Mouse (Mus musculus) stomach, embryonic 14.5 days (tissue): ENCODE data around the gene Btbd11. TPM values are rescaled to one million over a fixed set of nuclear protein-coding genes. Genes with fewer than 3 reads are reported as not detected.

Experiments
- ATAC-seq: fragments of 200-750 bp; cut with Nextera tagmentation; 2 replicates; pipeline ENCODE4 v1.8.0; 2017; ENCODE audit warnings: low read depth, moderate TSS enrichment; ENCODE audit not compliant: insufficient number of reproducible peaks, insufficient read depth, low FRiP score
- H3K27ac ChIP-seq: fragments of 300-500 bp; sonication (generic); 2 replicates; pipeline ENCODE4 v1.5.1; 2014; ENCODE audit warnings: mild to moderate bottlenecking, low read length, moderate library complexity, mixed read lengths
- H3K27me3 ChIP-seq: fragments of 300-500 bp; sonication (generic); 2 replicates; pipeline ENCODE4 v1.6.1; 2014; ENCODE audit warnings: low read length, control low read depth, mixed read lengths; ENCODE audit not compliant: control insufficient read depth, insufficient read depth
- H3K36me3 ChIP-seq: fragments of 300-500 bp; sonication (generic); 2 replicates; pipeline ENCODE4 v1.6.1; 2014; ENCODE audit warnings: mild to moderate bottlenecking, control low read depth, low read length, moderate library complexity, mixed read lengths; ENCODE audit not compliant: control insufficient read depth, insufficient read depth
- H3K4me1 ChIP-seq: fragments of 300-500 bp; sonication (generic); 2 replicates; pipeline ENCODE4 v1.6.1; 2014; ENCODE audit warnings: low read length, control low read depth, mixed read lengths; ENCODE audit not compliant: control insufficient read depth, insufficient read depth
- H3K4me2 ChIP-seq: fragments of 300-500 bp; sonication (generic); replicated peaks from 2 replicates; pipeline ENCODE4 v1.6.1; 2014; ENCODE audit warnings: low read depth, low read length, control low read depth
- H3K4me3 ChIP-seq: fragments of 300-500 bp; sonication (generic); 2 replicates; pipeline ENCODE4 v1.5.1; 2014; ENCODE audit warnings: low read depth, low read length, control low read depth
- H3K9ac ChIP-seq: fragments of 300-500 bp; sonication (generic); replicated peaks from 2 replicates; pipeline ENCODE4 v1.6.1; 2014; ENCODE audit warnings: low read depth, mild to moderate bottlenecking, control low read depth, low read length, moderate library complexity, mixed read lengths
- H3K9me3 ChIP-seq: fragments of 300-500 bp; sonication (generic); 2 replicates; pipeline ENCODE4 v1.6.1; 2016; ENCODE audit warnings: low read depth, low read length, control low read depth; ENCODE audit not compliant: control insufficient read depth
- WGBS: fragments of 180-500 bp; shearing (Covaris S2); extraction: QIAGEN DNeasy Blood & Tissue Kit; methylation state at CpG from one replicate; pipeline ENCODE4 v1.1.7; 2014; 5-methylcytosine and 5-hydroxymethylcytosine counted together
- polyA plus RNA-seq: library from polyadenylated mRNA; unstranded; fragments of >200 nt; fragmentation: Nextera tagmentation; extraction: Ambion mirVana; gene quantifications from 2 replicates; pipeline ENCODE4 v1.2.1, GENCODE M21; 2014

The Btbd11 gene
- polyA plus RNA-seq, 1 experiment from 2014 or later, result 2.4 TPM

GRCm38 (mm10) chr10:85496981-85497380 is 110.4 kb downstream of the Btbd11 start:
- Histone ChIP-seq H3K36me3 (no peaks in the 10 kb centered on the region), H3K9me3 (no peaks in the 10 kb centered on the region), H3K4me3 (no peak overlapping the region), H3K27ac (no peak overlapping the region), H3K4me1 (no peaks in the 10 kb centered on the region), H3K4me2 (no peak overlapping the region), H3K9ac (no peak overlapping the region), H3K27me3 (no peaks in the 10 kb centered on the region)
- ATAC-seq, result no peak
- 36% methylated on average over 2 of the region's 2 CpGs for WGBS

GRCm38 (mm10) chr10:85497931-85498330 is 111.3 kb downstream of the Btbd11 start:
- H3K9ac ChIP-seq, result no peak overlapping the region
- H3K4me1 ChIP-seq, result no peaks in the 10 kb centered on the region
- no peak for ATAC-seq
- WGBS, result 48% methylated on average over 5 of the region's 5 CpGs
- no peak overlapping the region for H3K27ac ChIP-seq
- H3K4me3 ChIP-seq, result no peak overlapping the region
- H3K9me3 ChIP-seq, result no peaks in the 10 kb centered on the region
- H3K27me3 ChIP-seq, result no peaks in the 10 kb centered on the region
- no peaks in the 10 kb centered on the region for H3K36me3 ChIP-seq
- H3K4me2 ChIP-seq, result no peak overlapping the region

GRCm38 (mm10) chr10:85500573-85501155 is 114.0 kb downstream of the Btbd11 start:
- H3K4me3 ChIP-seq, result no peak overlapping the region
- no peaks in the 10 kb centered on the region for H3K36me3 ChIP-seq
- no peaks in the 10 kb centered on the region for H3K27me3 ChIP-seq
- H3K9ac ChIP-seq, result no peak overlapping the region
- 76% methylated on average over 9 of the region's 9 CpGs for WGBS
- no peak for ATAC-seq
- no peak overlapping the region for H3K4me2 ChIP-seq
- no peaks in the 10 kb centered on the region for H3K9me3 ChIP-seq
- no peaks in the 10 kb centered on the region for H3K4me1 ChIP-seq
- H3K27ac ChIP-seq, result no peak overlapping the region

GRCm38 (mm10) chr10:85501966-85502566 is 115.5 kb downstream of the Btbd11 start:
- no peaks in the 10 kb centered on the region for H3K9me3 ChIP-seq
- whole genome bisulfite sequencing, result 62% methylated on average over 5 of the region's 5 CpGs
- H3K27ac ChIP-seq, result no peak overlapping the region
- H3K4me2 ChIP-seq, result no peak overlapping the region
- no peaks in the 10 kb centered on the region for H3K36me3 ChIP-seq
- H3K4me1 ChIP-seq, result no peaks in the 10 kb centered on the region
- no peak for ATAC-seq
- H3K9ac ChIP-seq, result no peak overlapping the region
- H3K27me3 ChIP-seq, result no peaks in the 10 kb centered on the region
- no peak overlapping the region for H3K4me3 ChIP-seq

- H3K27me3 ChIP-seq, result no peaks in the 10 kb centered on the region
- 80% methylated on average over 9 of the region's 9 CpGs for WGBS
- no peak overlapping the region for H3K4me2 ChIP-seq
- no peaks in the 10 kb centered on the region for H3K36me3 ChIP-seq
- ATAC-seq, result no peak
- H3K4me1 ChIP-seq, result no peaks in the 10 kb centered on the region
- no peaks in the 10 kb centered on the region for H3K9me3 ChIP-seq
- H3K4me3 ChIP-seq, result no peak overlapping the region
- no peak overlapping the region for H3K9ac ChIP-seq
- no peak overlapping the region for H3K27ac ChIP-seq
Measured at GRCm38 (mm10) chr10:85502656-85503055, 116.0 kb downstream of the Btbd11 start.

DNA sequence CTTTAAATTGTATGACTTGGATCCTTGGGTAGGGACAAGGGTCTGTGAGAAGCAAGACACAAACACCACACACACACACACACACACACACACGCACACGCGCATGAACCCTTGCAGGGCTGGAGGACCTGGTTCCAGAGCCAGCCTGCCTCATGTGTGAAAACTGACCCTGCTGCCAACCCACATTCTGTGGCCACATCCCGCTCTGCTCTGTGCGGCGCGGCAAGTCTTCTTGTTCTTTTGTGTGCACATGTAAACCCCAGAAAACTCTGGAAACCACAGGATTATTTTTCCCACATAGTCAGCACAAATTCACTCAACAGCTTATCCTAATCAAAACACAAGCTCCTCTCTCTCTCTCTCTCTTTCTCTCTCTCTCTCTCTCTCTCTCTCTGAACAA is 116.8 kb downstream of the Btbd11 start:
- Histone ChIP-seq H3K9me3 (no peaks in the 10 kb centered on the region), H3K4me3 (no peak overlapping the region), H3K27me3 (no peaks in the 10 kb centered on the region), H3K4me1 (no peaks in the 10 kb centered on the region), H3K9ac (no peak overlapping the region), H3K36me3 (no peaks in the 10 kb centered on the region), H3K27ac (no peak overlapping the region), H3K4me2 (no peak overlapping the region)
- no peak for ATAC-seq
- WGBS, result 83% methylated on average over 7 of the region's 7 CpGs

DNA sequence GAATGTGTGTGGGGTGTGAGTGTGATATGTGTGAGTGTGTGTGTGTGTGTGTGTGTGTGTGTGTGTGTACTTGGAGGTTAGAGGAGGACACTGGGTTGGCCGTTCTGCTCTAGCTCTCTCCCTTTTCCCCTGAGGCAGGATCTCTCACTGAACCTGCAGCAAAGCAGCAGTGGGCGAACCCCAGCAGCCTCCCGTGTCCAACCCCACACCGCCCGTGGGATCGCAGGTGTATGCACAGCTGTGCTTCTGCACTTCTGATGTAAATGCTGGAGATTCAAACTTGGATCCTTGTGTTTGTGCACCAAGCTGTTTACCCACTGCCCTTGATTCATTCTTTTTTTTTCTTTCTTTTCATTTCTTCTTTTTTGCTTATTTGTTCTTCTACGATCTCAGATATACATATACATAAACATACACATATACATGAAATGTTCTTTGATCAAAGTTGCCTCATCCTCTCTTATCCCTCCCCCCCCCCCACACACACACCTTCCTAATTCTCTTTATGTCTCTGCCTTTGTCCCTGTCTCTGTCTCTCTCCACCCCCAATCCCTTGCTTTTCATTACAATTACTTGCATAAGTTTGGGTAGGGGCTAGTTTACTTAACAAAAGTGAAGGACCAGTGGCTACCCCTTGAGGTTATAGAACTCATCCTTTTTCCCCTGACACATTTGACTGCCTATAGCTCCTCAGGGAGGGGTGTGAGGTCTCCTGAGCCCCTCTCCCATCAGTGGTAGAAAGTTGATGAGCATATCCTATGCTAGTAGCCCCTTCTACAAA is 120.8 kb downstream of the Btbd11 start:
- Histone ChIP-seq H3K27ac (no peak overlapping the region), H3K9ac (no peak overlapping the region), H3K27me3 (no peaks in the 10 kb centered on the region), H3K4me2 (no peak overlapping the region), H3K4me3 (no peak overlapping the region), H3K4me1 (no peaks in the 10 kb centered on the region), H3K36me3 (no peaks in the 10 kb centered on the region), H3K9me3 (no peaks in the 10 kb centered on the region)
- no peak for ATAC-seq
- 65% methylated on average over 5 of the region's 7 CpGs for WGBS

DNA sequence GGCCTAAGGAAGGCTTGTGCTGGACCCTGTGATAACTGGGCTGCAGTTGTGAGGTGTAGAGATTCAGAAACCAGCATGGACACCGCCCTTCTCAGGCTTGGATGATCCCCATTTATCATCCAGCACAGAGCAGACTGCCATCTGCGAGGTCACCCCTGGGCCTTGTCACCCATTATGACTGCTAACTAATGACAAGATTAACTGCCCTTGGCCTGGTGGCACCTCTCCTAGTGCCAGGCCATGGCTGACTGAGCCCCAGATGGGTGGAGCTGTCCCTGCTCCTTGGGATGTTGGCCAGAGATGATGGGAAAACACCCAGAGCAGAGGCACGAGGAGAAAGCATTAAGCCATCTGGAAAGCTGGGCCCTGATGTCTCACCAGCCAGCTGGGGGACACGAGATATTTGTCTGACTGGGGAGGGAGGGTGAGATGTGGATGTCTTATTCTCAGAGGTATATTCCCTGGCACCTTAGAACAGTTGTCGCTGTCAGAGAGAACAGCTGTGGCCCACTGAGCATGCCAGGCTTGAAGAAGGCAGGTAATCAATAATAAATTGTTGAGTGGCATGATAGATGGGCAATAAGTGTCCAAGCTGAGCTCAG is 121.7 kb downstream of the Btbd11 start:
- H3K4me1 ChIP-seq, result no peaks in the 10 kb centered on the region
- H3K27me3 ChIP-seq, result no peaks in the 10 kb centered on the region
- no peak overlapping the region for H3K9ac ChIP-seq
- H3K36me3 ChIP-seq, result no peaks in the 10 kb centered on the region
- ATAC-seq, result no peak
- H3K27ac ChIP-seq, result no peak overlapping the region
- no peaks in the 10 kb centered on the region for H3K9me3 ChIP-seq
- H3K4me3 ChIP-seq, result no peak overlapping the region
- H3K4me2 ChIP-seq, result no peak overlapping the region
- WGBS, result 69% methylated on average over 5 of the region's 5 CpGs
